8 mouse cellular contexts compared by ENCODE assay signal in the genomic region with DNA sequence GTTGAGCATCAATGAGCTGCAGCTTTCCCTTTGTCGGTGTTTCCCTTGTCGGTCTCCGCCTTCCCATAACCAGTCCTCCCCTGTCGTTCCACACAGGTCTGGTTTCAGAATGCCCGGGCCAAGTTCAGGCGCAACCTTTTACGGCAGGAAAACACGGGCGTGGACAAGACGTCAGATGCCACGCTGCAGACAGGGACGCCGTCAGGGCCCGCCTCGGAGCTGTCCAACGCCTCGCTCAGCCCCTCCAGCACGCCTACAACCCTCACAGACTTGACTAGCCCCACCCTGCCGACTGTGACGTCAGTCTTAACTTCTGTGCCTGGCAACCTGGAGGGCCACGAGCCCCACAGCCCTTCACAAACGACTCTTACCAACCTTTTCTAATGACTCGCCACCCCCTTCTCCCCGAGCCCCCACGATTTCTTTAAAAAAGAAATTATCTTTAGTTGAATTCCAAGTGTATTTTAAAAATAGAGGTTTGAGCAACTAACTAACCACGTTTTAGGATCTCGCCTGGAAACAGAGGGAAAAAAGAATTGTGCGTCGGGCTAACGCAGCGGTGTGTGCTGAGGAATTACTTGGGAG. TPM values are rescaled to one million over a fixed set of nuclear protein-coding genes. Genes with fewer than 3 reads are reported as not detected.
A peak's percentile ranks its signal among the peaks of the same experiment; 100 is the strongest.
DNase-seq lines count a peak whose midpoint lies in the region; ATAC-seq and TF ChIP-seq lines count a peak whose summit lies in the region.

No protein-coding gene starts in this region.

- 0 out of 2 replicates have a peak, but pooled peaks have one; percentile 41 for ATAC-seq in embryonic facial prominence, embryonic 11.5 days (replicated peaks; ENCODE audit: insufficient number of reproducible peaks, low FRiP score, low TSS enrichment, low read depth)
- ATAC-seq in hindbrain, embryonic 12.5 days (ENCODE audit: low FRiP score): no peak
- peak; percentile 75 for ATAC-seq in limb, embryonic 14.5 days (ENCODE audit: low FRiP score, low read depth)
- ATAC-seq in midbrain, embryonic 12.5 days (ENCODE audit: low FRiP score, low read depth): peak; percentile 35; the same call in 1 of the 2 replicates

- peak overlapping the region; percentile 27 for H3K4me2 ChIP-seq in embryonic facial prominence, embryonic 11.5 days (ENCODE audit: low read depth, low read length)
- H3K4me2 ChIP-seq in hindbrain, embryonic 12.5 days (replicated peaks): peak overlapping the region; percentile 42
- peak overlapping the region; percentile 45 for H3K4me2 ChIP-seq in limb, embryonic 14.5 days (replicated peaks; ENCODE audit: low read depth, low read length, severe bottlenecking)
- H3K4me2 ChIP-seq in midbrain, embryonic 12.5 days (replicated peaks): peak overlapping the region; percentile 33

- no peak for TF ChIP-seq CTCF in spleen, adult 2 months (IDR thresholded peaks at IDR 0.05; ENCODE audit: extremely low read depth, insufficient read depth, insufficient read length, insufficient replicate concordance)

- peak; percentile 18 to 22 for DNase-seq in spleen, adult 2 months (ENCODE audit: low read depth in 1 of 2, low spot score in 2 of 2)
- DNase-seq in spleen, adult 12 weeks (ENCODE audit: low spot score): no peak
- peak; percentile 83 for DNase-seq in embryonic facial prominence, embryonic 11.5 days (ENCODE audit: low spot score)
- peak; percentile 70 for DNase-seq in limb, embryonic 14.5 days (ENCODE audit: low spot score)
- peak; percentile 44 to 56 for DNase-seq in thymus, postnatal 36 days
- no peak for DNase-seq in frontal cortex, postnatal 25 days (ENCODE audit: low spot score in 2 of 2)

- no peaks in the 10 kb centered on the region for H3K36me3 ChIP-seq in spleen, adult 2 months (ENCODE audit: control insufficient read depth, insufficient read depth, low read length)
- no peaks in the 10 kb centered on the region for H3K36me3 ChIP-seq in embryonic facial prominence, embryonic 11.5 days (replicated peaks; ENCODE audit: control insufficient read depth, insufficient read depth, low read depth, low read length)
- H3K36me3 ChIP-seq in hindbrain, embryonic 12.5 days: no peaks in the 10 kb centered on the region
- peaks cover 5% of the 10 kb centered on the region; the same call in 1 of the 2 replicates for H3K36me3 ChIP-seq in limb, embryonic 14.5 days (ENCODE audit: control insufficient read depth, insufficient read depth, low read length)
- H3K36me3 ChIP-seq in midbrain, embryonic 12.5 days: no peaks in the 10 kb centered on the region

- no peak for TF ChIP-seq POLR2A in spleen, adult 2 months (IDR thresholded peaks at IDR 0.05; ENCODE audit: low read depth, low read length)
- TF ChIP-seq POLR2A in limb, embryonic 14.5 days (IDR thresholded peaks at IDR 0.05; ENCODE audit: borderline replicate concordance, extremely low read depth, insufficient read depth, insufficient read length): no peak

- no peak overlapping the region for H3K27ac ChIP-seq in spleen, adult 2 months (ENCODE audit: insufficient read depth, low read length)
- H3K27ac ChIP-seq in embryonic facial prominence, embryonic 11.5 days (replicated peaks; ENCODE audit: low read depth, low read length): no peak overlapping the region
- no peak overlapping the region for H3K27ac ChIP-seq in hindbrain, embryonic 12.5 days
- H3K27ac ChIP-seq in limb, embryonic 14.5 days (replicated peaks; ENCODE audit: low read depth, low read length): no peak overlapping the region
- H3K27ac ChIP-seq in midbrain, embryonic 12.5 days (replicated peaks): no peak overlapping the region

- no peaks in the 10 kb centered on the region for H3K9me3 ChIP-seq in embryonic facial prominence, embryonic 11.5 days (replicated peaks; ENCODE audit: control insufficient read depth, low read length)
- no peaks in the 10 kb centered on the region for H3K9me3 ChIP-seq in hindbrain, embryonic 12.5 days (replicated peaks)
- no peaks in the 10 kb centered on the region for H3K9me3 ChIP-seq in limb, embryonic 14.5 days (ENCODE audit: control insufficient read depth, low read length)
- H3K9me3 ChIP-seq in midbrain, embryonic 12.5 days: no peaks in the 10 kb centered on the region

- no peak overlapping the region for H3K9ac ChIP-seq in embryonic facial prominence, embryonic 11.5 days (replicated peaks; ENCODE audit: low read length)
- H3K9ac ChIP-seq in hindbrain, embryonic 12.5 days: no peak overlapping the region
- no peak overlapping the region for H3K9ac ChIP-seq in limb, embryonic 14.5 days (ENCODE audit: low read depth, low read length, severe bottlenecking)
- no peak overlapping the region for H3K9ac ChIP-seq in midbrain, embryonic 12.5 days (replicated peaks)

- WGBS in spleen, adult 2 months: 9% methylated on average over 31 of the region's 31 CpGs
- WGBS in embryonic facial prominence, embryonic 11.5 days: 12% methylated on average over 31 of the region's 31 CpGs
- 6% methylated on average over 31 of the region's 31 CpGs for WGBS in hindbrain, embryonic 12.5 days
- WGBS in limb, embryonic 14.5 days: 17% methylated on average over 31 of the region's 31 CpGs
- 11% methylated on average over 31 of the region's 31 CpGs for WGBS in midbrain, embryonic 12.5 days

- H3K4me1 ChIP-seq in spleen, adult 2 months (ENCODE audit: control insufficient read depth, insufficient read depth, insufficient read length): 0 out of 2 replicates have a peak, but pooled peaks cover 4% of the 10 kb centered on the region
- no peaks in the 10 kb centered on the region for H3K4me1 ChIP-seq in embryonic facial prominence, embryonic 11.5 days (ENCODE audit: control insufficient read depth, insufficient read depth, low read length)
- H3K4me1 ChIP-seq in hindbrain, embryonic 12.5 days: peaks cover 4% of the 10 kb centered on the region
- H3K4me1 ChIP-seq in limb, embryonic 14.5 days (ENCODE audit: control insufficient read depth, insufficient read depth, low read length): peaks cover 11% of the 10 kb centered on the region; the same call in 1 of the 2 replicates
- H3K4me1 ChIP-seq in midbrain, embryonic 12.5 days: peaks cover 30% of the 10 kb centered on the region

- H3K27me3 ChIP-seq in spleen, adult 2 months (ENCODE audit: control insufficient read depth, insufficient read depth, low read length): peaks cover 9% of the 10 kb centered on the region; the same call in 1 of the 2 replicates
- H3K27me3 ChIP-seq in embryonic facial prominence, embryonic 11.5 days (ENCODE audit: control insufficient read depth, insufficient read depth, low read length): peaks cover 32% of the 10 kb centered on the region
- H3K27me3 ChIP-seq in hindbrain, embryonic 12.5 days: peaks cover 90% of the 10 kb centered on the region
- H3K27me3 ChIP-seq in limb, embryonic 14.5 days (ENCODE audit: control insufficient read depth, insufficient read depth, low read length): no peaks in the 10 kb centered on the region
- peaks cover 96% of the 10 kb centered on the region for H3K27me3 ChIP-seq in midbrain, embryonic 12.5 days

- H3K4me3 ChIP-seq in spleen, adult 2 months (ENCODE audit: extremely low read depth, insufficient read depth, insufficient read length): peak overlapping the region; percentile 30; the same call in 1 of the 2 replicates
- 0 out of 2 replicates have a peak overlapping the region, but pooled peaks have one; percentile 2 for H3K4me3 ChIP-seq in embryonic facial prominence, embryonic 11.5 days (ENCODE audit: low read depth, low read length)
- peak overlapping the region; percentile 13; the same call in 1 of the 2 replicates for H3K4me3 ChIP-seq in hindbrain, embryonic 12.5 days
- H3K4me3 ChIP-seq in limb, embryonic 14.5 days (replicated peaks; ENCODE audit: low read length): peak overlapping the region; percentile 20
- H3K4me3 ChIP-seq in midbrain, embryonic 12.5 days: 0 out of 2 replicates have a peak overlapping the region, but pooled peaks have one; percentile 13

RNA-seq across cellular contexts. Expression of a gene that starts 29.8 kb away (rescaled TPM):
- polyA plus RNA-seq in spleen, adult 2 months (2012; rRNA removed): 0.25 and 0.30 TPM in 2 replicates
- polyA plus RNA-seq in embryonic facial prominence, embryonic 11.5 days (2014; fragmentation: Nextera tagmentation; extraction: Ambion mirVana): 15.5 and 18.6 TPM in 2 replicates
- polyA plus RNA-seq in hindbrain, embryonic 12.5 days (2016; fragmentation: Nextera tagmentation; extraction: Ambion mirVana): 31.0 and 31.2 TPM in 2 replicates
- polyA plus RNA-seq in limb, embryonic 14.5 days (2012; rRNA removed): 27.5 and 37.0 TPM in 2 replicates
- polyA plus RNA-seq in limb, embryonic 14.5 days (2014; fragmentation: Nextera tagmentation; extraction: Ambion mirVana): 8.7 and 11.4 TPM in 2 replicates
- 110 and 133 TPM in 2 replicates for polyA plus RNA-seq in midbrain, embryonic 12.5 days (2016; fragmentation: Nextera tagmentation; extraction: Ambion mirVana)

Comparison
In these comparisons a context has a peak if more than half of its experiments do, and no peak if none do; other contexts are left out.
1. DNase-seq: peak in spleen, adult 2 months (2 of 2), embryonic facial prominence, embryonic 11.5 days (single experiment), limb, embryonic 14.5 days (single experiment) and thymus, postnatal 36 days (2 of 2); none in spleen, adult 12 weeks (single experiment) and frontal cortex, postnatal 25 days (0 of 2).
2. Peak in every context shown above with its lines, with median percentiles within 50 percentile points of each other: H3K4me3 ChIP-seq and H3K4me2 ChIP-seq.